Mouse (Mus musculus) 3T3-L1 (cell line): ENCODE measurements at regions not wholly inside any gene's neighbourhood (a gene's known extent, or its start where the extent isn't known, plus 50 kb on each side); places are given as distances from the start of the nearest gene placed in this dataset.

ENCODE experiments used
- DNase-seq: peaks from one replicate; pipeline ENCODE4 v3.0.0-alpha.2; 2015; ENCODE audit warnings: low read depth, low spot score

- DNase-seq: no peak
Measured at GRCm38 (mm10) chr5:106789136-106789535, 92.0 kb upstream of the Zfp644 start.

GRCm38 (mm10) chr5:106785065-106785464, 88.0 kb upstream of the Zfp644 start:
- no peak for DNase-seq

GRCm38 (mm10) chr5:106783864-106784609, 87.0 kb upstream of the Zfp644 start:
- DNase-seq: no peak

GRCm38 (mm10) chr5:106780749-106781148, 83.7 kb upstream of the Zfp644 start:
- no peak for DNase-seq

GRCm38 (mm10) chr5:106778176-106778781, 81.2 kb upstream of the Zfp644 start:
- DNase-seq: no peak

- DNase-seq: no peak
Measured at GRCm38 (mm10) chr5:106775010-106775693, 78.1 kb upstream of the Zfp644 start.

- DNase-seq: peak; percentile 35
Measured at GRCm38 (mm10) chr5:106773201-106773934, 76.3 kb upstream of the Zfp644 start.

- no peak for DNase-seq
Measured at GRCm38 (mm10) chr5:106771029-106771428, 73.9 kb upstream of the Zfp644 start.

- DNase-seq: no peak
Measured at GRCm38 (mm10) chr5:106765335-106765734, 68.2 kb upstream of the Zfp644 start.

- no peak for DNase-seq
Measured at GRCm38 (mm10) chr5:106763283-106763682, 66.2 kb upstream of the Zfp644 start.

GRCm38 (mm10) chr5:106758036-106758435, 60.9 kb upstream of the Zfp644 start:
- no peak for DNase-seq

GRCm38 (mm10) chr5:106757436-106757835, 60.3 kb upstream of the Zfp644 start:
- no peak for DNase-seq

GRCm38 (mm10) chr5:106756937-106757371, 59.9 kb upstream of the Zfp644 start:
- no peak for DNase-seq

- DNase-seq: no peak
Measured at GRCm38 (mm10) chr5:106753289-106753688, 56.2 kb upstream of the Zfp644 start.

- no peak for DNase-seq
Measured at GRCm38 (mm10) chr5:106750168-106750567, 53.1 kb upstream of the Zfp644 start.

GRCm38 (mm10) chr5:106748527-106749138, 51.5 kb upstream of the Zfp644 start:
- DNase-seq: no peak
